Comparison of ENCODE assay signal across 8 mouse cellular contexts in genomic region chr2:101906379-101906690, GRCm38 (mm10). TPM values are rescaled to one million over a fixed set of nuclear protein-coding genes. Genes with fewer than 3 reads are reported as not detected.
A peak's percentile ranks its signal among the peaks of the same experiment; 100 is the strongest.
DNase-seq lines count a peak whose midpoint lies in the region; ATAC-seq and TF ChIP-seq lines count a peak whose summit lies in the region.

No protein-coding gene starts in this region.

- no peaks in the 10 kb centered on the region for H3K27me3 ChIP-seq in heart, embryonic 11.5 days (ENCODE audit: control insufficient read depth, insufficient read depth, low read length)
- no peaks in the 10 kb centered on the region for H3K27me3 ChIP-seq in cerebellum, adult 2 months (ENCODE audit: control insufficient read depth, insufficient read depth, low read length)
- H3K27me3 ChIP-seq in hindbrain, embryonic 12.5 days = no peaks in the 10 kb centered on the region
- H3K27me3 ChIP-seq in midbrain, embryonic 10.5 days (ENCODE audit: low read depth, poor library complexity, severe bottlenecking) = no peaks in the 10 kb centered on the region

- TF ChIP-seq CTCF in cerebellum, adult 2 months (IDR thresholded peaks at IDR 0.05; ENCODE audit: borderline replicate concordance, insufficient read depth, low read depth, low read length) = no peak

- no peaks in the 10 kb centered on the region for H3K9me3 ChIP-seq in heart, embryonic 11.5 days (replicated peaks; ENCODE audit: control insufficient read depth, low read length)
- no peaks in the 10 kb centered on the region for H3K9me3 ChIP-seq in hindbrain, embryonic 12.5 days (replicated peaks)
- no peaks in the 10 kb centered on the region for H3K9me3 ChIP-seq in midbrain, embryonic 10.5 days (replicated peaks)

- ATAC-seq in heart, embryonic 11.5 days (replicated peaks; ENCODE audit: insufficient number of reproducible peaks, low FRiP score, low TSS enrichment) = no peak
- ATAC-seq in hindbrain, embryonic 12.5 days (ENCODE audit: low FRiP score) = peak; percentile 27

- H3K4me3 ChIP-seq in heart, embryonic 11.5 days (ENCODE audit: low read depth, low read length) = no peak overlapping the region
- no peak overlapping the region for H3K4me3 ChIP-seq in cerebellum, adult 2 months (replicated peaks; ENCODE audit: insufficient read depth, low read depth, low read length)
- no peak overlapping the region for H3K4me3 ChIP-seq in hindbrain, embryonic 12.5 days
- no peak overlapping the region for H3K4me3 ChIP-seq in midbrain, embryonic 10.5 days

- H3K36me3 ChIP-seq in heart, embryonic 11.5 days (ENCODE audit: control insufficient read depth, insufficient read depth, low read length) = no peaks in the 10 kb centered on the region
- H3K36me3 ChIP-seq in hindbrain, embryonic 12.5 days = peaks cover 8% of the 10 kb centered on the region; the same call in 1 of the 2 replicates
- H3K36me3 ChIP-seq in midbrain, embryonic 10.5 days = 0 out of 2 replicates have a peak, but pooled peaks cover 2% of the 10 kb centered on the region

- H3K4me2 ChIP-seq in heart, embryonic 11.5 days = peak overlapping the region; percentile 56
- H3K4me2 ChIP-seq in hindbrain, embryonic 12.5 days (replicated peaks) = no peak overlapping the region

- H3K27ac ChIP-seq in heart, embryonic 11.5 days (ENCODE audit: low read depth, low read length) = no peak overlapping the region
- H3K27ac ChIP-seq in cerebellum, adult 2 months (ENCODE audit: insufficient read depth, low read length) = peak overlapping the region; percentile 81
- no peak overlapping the region for H3K27ac ChIP-seq in hindbrain, embryonic 12.5 days
- H3K27ac ChIP-seq in midbrain, embryonic 10.5 days (replicated peaks) = peak overlapping the region; percentile 84

- H3K4me1 ChIP-seq in heart, embryonic 11.5 days (ENCODE audit: control insufficient read depth, insufficient read depth, low read length) = 0 out of 2 replicates have a peak, but pooled peaks cover 2% of the 10 kb centered on the region
- peaks cover 51% of the 10 kb centered on the region for H3K4me1 ChIP-seq in cerebellum, adult 2 months (ENCODE audit: control insufficient read depth, insufficient read depth, low read length)
- peaks cover 16% of the 10 kb centered on the region for H3K4me1 ChIP-seq in hindbrain, embryonic 12.5 days
- H3K4me1 ChIP-seq in midbrain, embryonic 10.5 days = peaks cover 23% of the 10 kb centered on the region

- 64% methylated on average over 5 of the region's 5 CpGs for WGBS in heart, embryonic 11.5 days (ENCODE audit: insufficient replicate concordance)
- WGBS in cerebellum, adult 2 months = 34% methylated on average over 5 of the region's 5 CpGs
- 54% methylated on average over 5 of the region's 5 CpGs for WGBS in hindbrain, embryonic 12.5 days
- 65% methylated on average over 5 of the region's 5 CpGs for WGBS in midbrain, embryonic 10.5 days

- TF ChIP-seq POLR2A in cerebellum, adult 2 months (IDR thresholded peaks at IDR 0.05; ENCODE audit: borderline replicate concordance, insufficient read depth, low read length) = no peak

- DNase-seq in heart, postnatal 4 days = no peak
- DNase-seq in cerebellum, adult 2 months = peak; percentile 46 to 64
- DNase-seq in midbrain, embryonic 10.5 days (ENCODE audit: low spot score) = no peak
- no peak for DNase-seq in adipocyte (ENCODE audit: low spot score)
- DNase-seq in adrenal gland, postnatal 14 days = no peak
- DNase-seq in B cell, adult 2 months = no peak

- no peak overlapping the region for H3K9ac ChIP-seq in heart, embryonic 11.5 days (ENCODE audit: low read depth, low read length)
- 0 out of 2 replicates have a peak overlapping the region, but pooled peaks have one; percentile 46 for H3K9ac ChIP-seq in hindbrain, embryonic 12.5 days

RNA-seq across cellular contexts. Expression of gene Commd9, which starts 20.3 kb away (rescaled TPM):
- 48.8 and 52.2 TPM in 2 replicates for polyA plus RNA-seq in heart, embryonic 11.5 days (2014; fragmentation: Nextera tagmentation; extraction: Ambion mirVana)
- total RNA-seq in heart, postnatal 4 days (2021) = 10 to 100 TPM; 28.4 to 30.1 TPM
- 111 and 116 TPM in 2 replicates for polyA plus RNA-seq in cerebellum, adult 2 months (2012; rRNA removed)
- polyA plus RNA-seq in hindbrain, embryonic 12.5 days (2016; fragmentation: Nextera tagmentation; extraction: Ambion mirVana) = 76.2 and 85.3 TPM in 2 replicates
- polyA plus RNA-seq in midbrain, embryonic 10.5 days (2016; fragmentation: Nextera tagmentation; extraction: Ambion mirVana) = 66.7 and 71.8 TPM in 2 replicates
- 31.7 and 39.0 TPM in 2 replicates for total RNA-seq in adrenal gland, postnatal 14 days (2021)

RNA-seq across cellular contexts. Expression of gene Prr5l, which starts 23.5 kb away (rescaled TPM):
- polyA plus RNA-seq in heart, embryonic 11.5 days (2014; fragmentation: Nextera tagmentation; extraction: Ambion mirVana) = 7.4 and 9.2 TPM in 2 replicates
- 1 to 10 TPM; 3.8 to 4.6 TPM for total RNA-seq in heart, postnatal 4 days (2021)
- 28.5 and 37.8 TPM in 2 replicates for polyA plus RNA-seq in cerebellum, adult 2 months (2012; rRNA removed)
- 12.4 and 13.6 TPM in 2 replicates for polyA plus RNA-seq in hindbrain, embryonic 12.5 days (2016; fragmentation: Nextera tagmentation; extraction: Ambion mirVana)
- polyA plus RNA-seq in midbrain, embryonic 10.5 days (2016; fragmentation: Nextera tagmentation; extraction: Ambion mirVana) = 22.7 and 25.2 TPM in 2 replicates
- total RNA-seq in adrenal gland, postnatal 14 days (2021) = 3.7 and 5.1 TPM in 2 replicates

Comparison
In these comparisons a context has a peak if more than half of its experiments do, and no peak if none do; other contexts are left out.
1. H3K27ac ChIP-seq: peak in cerebellum, adult 2 months (single experiment) and midbrain, embryonic 10.5 days (single experiment); none in heart, embryonic 11.5 days (single experiment) and hindbrain, embryonic 12.5 days (single experiment).
2. DNase-seq: peak in cerebellum, adult 2 months (2 of 2); none in heart, postnatal 4 days (single experiment), midbrain, embryonic 10.5 days (single experiment), adipocyte (single experiment), adrenal gland, postnatal 14 days (single experiment) and B cell, adult 2 months (0 of 2).